Mouse (Mus musculus) C2C12 (cell line): Measurements from ENCODE around the gene Lim2.

ENCODE experiments used
- CTCF ChIP-seq: IDR thresholded peaks from one replicate; pipeline ENCODE4 v1.5.1; 2011; ENCODE audit not compliant: control insufficient read depth, insufficient read depth, insufficient read length
- MAX ChIP-seq: IDR thresholded peaks from one replicate; pipeline ENCODE4 v1.6.1; 2011; ENCODE audit warnings: mild to moderate bottlenecking, control low read depth
- MYOD1 ChIP-seq: IDR thresholded peaks from one replicate; pipeline ENCODE4 v1.6.1; 2011; ENCODE audit warnings: low read depth; ENCODE audit not compliant: control insufficient read depth, insufficient read length
- MYOG ChIP-seq: IDR thresholded peaks from one replicate; pipeline ENCODE4 v1.6.1; 2011; ENCODE audit not compliant: control insufficient read depth, insufficient read length; ENCODE audit errors: extremely low read depth
- USF1 ChIP-seq: IDR thresholded peaks from one replicate; pipeline ENCODE4 v1.6.1; 2011; ENCODE audit warnings: low read depth, mild to moderate bottlenecking, control low read depth, moderate library complexity

GRCm38 (mm10) chr7:43408131-43408553 is 19.3 kb upstream of the Lim2 start, which contains the start of gene Siglecg:
- TF ChIP-seq CTCF (no peak), USF1 (no peak), MYOG (no peak), MYOD1 (no peak), MAX (no peak)
